Mouse (Mus musculus) liver, embryonic 14.5 days (tissue): ENCODE data around the gene Dcaf4.
A peak's percentile ranks its signal among the peaks of the same experiment; 100 is the strongest.

ENCODE experiments used
- CTCF ChIP-seq: IDR thresholded peaks from 2 replicates; pipeline ENCODE4 v1.5.1; 2016; ENCODE audit warnings: antibody characterized with exemption, low read depth, control low read depth
- EP300 ChIP-seq: IDR thresholded peaks from 2 replicates; pipeline ENCODE4 v1.6.1; 2016; ENCODE audit warnings: antibody characterized with exemption, low read depth

- no peak for TF ChIP-seq CTCF
- TF ChIP-seq EP300 = 0 out of 2 replicates have a peak, but pooled peaks have one; percentile 14
Measured at GRCm38 (mm10) chr12:83555605-83556004, 35.3 kb downstream of the Dcaf4 start.
